Mouse (Mus musculus) heart, adult 11 months (tissue): ENCODE measurements around the gene Ndufaf2.
A peak's percentile ranks its signal among the peaks of the same experiment; 100 is the strongest.

Experiments
- DNase-seq: peaks from one replicate; pipeline ENCODE4 v3.0.0; 2022

Gene Ndufaf2

DNA sequence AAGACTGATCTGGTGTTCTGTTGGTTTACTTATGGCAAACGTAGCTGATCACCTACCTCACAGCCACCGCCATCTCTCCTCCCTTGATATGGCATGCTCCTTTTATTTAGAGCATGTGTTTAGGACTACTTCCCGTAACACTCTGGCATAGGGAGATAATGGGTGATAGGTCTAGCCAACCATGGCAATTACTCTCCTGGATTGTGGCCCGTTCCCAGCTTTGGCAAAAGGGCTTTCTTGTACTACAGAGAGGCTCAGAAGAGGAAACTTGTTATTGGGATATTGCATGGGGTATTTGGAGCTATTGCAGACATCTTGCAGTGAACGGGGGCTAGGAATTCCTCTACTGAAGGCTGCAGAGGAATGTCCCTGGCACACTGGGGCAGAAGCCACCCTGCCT is 197.9 kb downstream of the Ndufaf2 start:
- peak; percentile 68 for DNase-seq

DNA sequence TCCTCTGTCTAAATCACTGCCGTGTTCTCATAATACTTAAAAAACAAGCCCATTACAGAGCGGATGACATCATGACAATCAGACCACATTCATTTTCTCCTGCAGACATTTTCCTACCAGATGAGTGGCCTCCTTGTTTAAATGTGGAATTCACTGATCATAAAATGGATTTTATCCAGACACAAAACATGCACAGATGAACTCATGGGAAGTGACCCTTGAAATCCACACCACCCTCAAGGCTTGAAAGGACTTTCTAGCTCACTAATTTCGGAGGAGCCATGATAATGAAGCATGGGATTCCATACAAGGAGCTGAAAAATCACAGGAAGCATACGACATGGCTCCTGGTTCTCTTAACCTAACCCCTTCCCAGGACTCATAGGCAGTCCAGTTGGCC is 198.5 kb downstream of the Ndufaf2 start:
- DNase-seq, result no peak

DNA sequence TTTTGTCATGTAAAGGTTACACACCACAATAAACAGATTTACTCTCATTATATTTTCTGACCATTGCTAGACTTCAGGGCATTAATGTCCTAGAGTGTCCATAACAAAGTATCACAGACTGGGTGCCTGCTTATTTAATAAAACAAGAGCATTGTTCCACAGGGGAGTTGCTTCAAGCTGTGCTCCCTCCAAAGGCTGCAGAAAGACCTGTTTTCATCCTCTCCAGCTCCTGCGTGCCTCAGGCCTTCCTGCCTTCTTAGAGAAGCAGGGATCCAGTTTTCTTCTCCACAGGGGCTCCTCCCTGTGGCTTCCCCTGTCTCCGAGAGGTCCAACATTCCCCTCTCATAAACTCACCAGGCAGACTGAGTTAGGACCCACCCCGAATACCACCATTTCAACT is 202.2 kb downstream of the Ndufaf2 start:
- DNase-seq, result peak; percentile 48

DNA sequence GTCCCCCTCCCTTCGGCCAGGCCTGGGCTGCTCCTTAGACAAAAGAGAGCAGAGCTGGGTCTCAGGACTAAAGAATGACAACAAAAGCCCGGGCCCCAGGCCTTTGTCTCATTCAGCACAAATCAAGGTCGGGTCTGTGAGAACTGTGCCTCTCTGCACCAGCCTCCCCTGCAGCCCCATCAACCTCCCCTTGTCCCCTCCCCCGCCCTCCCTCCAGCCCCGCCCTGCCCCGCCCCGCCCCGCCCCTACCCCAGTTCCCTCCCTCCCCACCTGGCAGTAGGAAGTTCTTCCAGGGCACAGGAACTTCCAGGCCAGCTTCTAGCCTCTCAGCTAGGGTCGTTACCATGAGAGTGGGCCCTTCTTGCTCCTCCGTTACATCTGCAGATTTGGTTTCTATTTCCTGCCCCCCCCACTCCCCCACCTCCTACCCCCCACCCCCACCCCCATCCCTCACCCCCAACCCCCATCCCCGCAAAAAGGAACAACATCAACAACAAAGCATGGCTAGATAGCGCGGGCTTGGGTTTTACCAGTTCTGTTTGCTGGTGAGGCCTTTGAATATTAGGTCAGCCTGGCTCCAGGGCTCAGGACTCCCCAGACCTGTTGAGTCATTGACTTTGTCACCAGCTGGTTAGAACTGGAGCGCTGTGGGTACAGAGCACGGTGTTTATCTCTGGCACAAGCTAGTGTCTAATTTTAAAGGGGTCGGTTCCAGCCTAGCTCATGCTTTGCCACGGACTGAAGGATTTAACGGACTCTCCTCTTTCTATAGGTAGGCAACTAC is 202.9 kb downstream of the Ndufaf2 start:
- DNase-seq, result peak; percentile 88

DNA sequence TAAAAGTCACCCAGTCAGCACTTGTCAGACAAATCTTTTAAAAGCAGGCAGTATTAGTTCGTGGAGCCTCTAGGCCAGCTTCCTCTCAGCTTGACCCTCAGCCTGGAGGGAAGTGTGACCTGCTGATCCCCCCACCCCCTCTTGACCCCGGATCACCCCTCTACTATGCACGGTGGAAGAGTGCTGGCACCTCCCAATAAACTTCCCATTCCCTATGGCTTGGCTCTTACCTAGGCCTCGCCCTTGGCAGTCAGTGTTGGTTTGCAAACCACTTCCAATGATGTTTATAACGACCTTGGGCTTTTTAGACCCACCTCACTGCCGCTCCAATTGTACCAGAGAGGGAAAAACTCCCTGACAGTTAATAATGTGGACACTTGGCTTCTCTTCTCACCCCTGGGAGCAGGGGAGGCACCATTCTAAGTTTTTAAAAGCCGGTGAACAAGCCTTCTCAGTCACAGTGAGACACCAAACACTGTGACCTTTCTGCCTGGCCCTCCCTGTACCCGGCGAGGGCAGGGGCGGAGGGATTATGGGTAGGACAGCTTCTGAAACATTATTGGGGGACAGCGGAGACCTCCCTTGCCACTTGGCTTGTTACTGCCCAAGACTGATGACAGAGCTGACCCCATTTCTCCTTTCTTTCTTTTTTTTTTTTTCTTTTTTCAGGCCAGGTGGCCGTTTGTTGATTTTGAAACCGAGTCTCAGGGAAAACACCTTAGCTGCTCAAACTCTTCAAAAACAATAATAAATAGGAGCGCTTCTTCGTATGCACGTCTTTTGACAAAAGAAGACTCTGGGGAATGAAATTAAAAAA is 203.8 kb downstream of the Ndufaf2 start:
- DNase-seq, result peak; percentile 97

DNA sequence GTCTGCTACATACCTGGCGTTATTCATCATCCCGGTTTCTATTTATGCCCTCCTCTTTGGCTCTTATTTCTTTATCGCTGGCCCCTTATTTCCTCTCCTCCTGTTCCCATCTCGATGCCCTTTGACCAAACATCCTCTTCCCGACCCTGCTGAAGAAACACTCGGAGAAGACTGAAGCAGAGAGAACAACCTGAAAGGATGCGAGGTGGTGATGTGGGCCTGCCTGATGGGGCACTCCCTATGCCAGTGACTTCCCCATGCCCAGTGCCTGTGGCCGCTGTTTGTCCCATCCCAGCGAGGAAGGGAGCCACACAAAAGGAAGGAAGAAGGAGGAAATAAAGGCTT is 204.4 kb downstream of the Ndufaf2 start:
- DNase-seq, result no peak
